Mouse (Mus musculus): ENCODE results near the gene Ssr3.

GRCm38 (mm10) chr3:65372552-65372951 is 19.9 kb downstream of the Ssr3 start:
- no peak for TF ChIP-seq EP300 (IDR thresholded peaks at IDR 0.05; ENCODE audit: low read depth in 1 of 2, low read length in 2 of 2)
- no peak for TF ChIP-seq HCFC1 (IDR thresholded peaks at IDR 0.05; ENCODE audit: low read depth, low read length)
- no peak for TF ChIP-seq ZMIZ1 (IDR thresholded peaks at IDR 0.05; ENCODE audit: low read depth, low read length)
- no peak for TF ChIP-seq KAT2A (conservative IDR thresholded peaks at IDR 0.05; ENCODE audit: low read depth, low read length)
- TF ChIP-seq POLR2A (IDR thresholded peaks at IDR 0.05; ENCODE audit: control insufficient read depth in 1 of 2, insufficient read depth in 1 of 2, low read depth in 1 of 2, low read length in 2 of 2, poor library complexity in 1 of 2) = no peak
- no peak for TF ChIP-seq CTCF (IDR thresholded peaks at IDR 0.05 in 2 of 3, conservative IDR thresholded peaks at IDR 0.05 in 1 of 3; ENCODE audit: control insufficient read depth in 1 of 3, insufficient read depth in 1 of 3, low read depth in 2 of 3, low read length in 3 of 3, poor library complexity in 1 of 3, severe bottlenecking in 1 of 3)
- TF ChIP-seq CHD2 (IDR thresholded peaks at IDR 0.05; ENCODE audit: low read length) = no peak
- TF ChIP-seq RAD21 (IDR thresholded peaks at IDR 0.05; ENCODE audit: low read depth, low read length) = no peak
- TF ChIP-seq POLR2AphosphoS2 (IDR thresholded peaks at IDR 0.05; ENCODE audit: low read length) = no peak
- TF ChIP-seq ZKSCAN1 (IDR thresholded peaks at IDR 0.05; ENCODE audit: low read depth, low read length) = no peak
- TF ChIP-seq MAX (IDR thresholded peaks at IDR 0.05; ENCODE audit: low read length) = no peak
- no peak for TF ChIP-seq GABPA (IDR thresholded peaks at IDR 0.05; ENCODE audit: low read depth, low read length)
- no peak for TF ChIP-seq USF1 (IDR thresholded peaks at IDR 0.05; ENCODE audit: low read depth, low read length)
